Mouse (Mus musculus): ENCODE results near the gene Ces3a. TPM values are rescaled to one million over a fixed set of nuclear protein-coding genes. Genes with fewer than 3 reads are reported as not detected.
"Not testable (repeated sequence)": the region's sequence is repeated elsewhere in the genome, so short reads cannot be mapped to it uniquely, and the experiment has no call there.

The Ces3a gene
- polyA plus RNA-seq, 1 experiment from 2014 or later, result not detected

- no peaks in the 10 kb centered on the region for H3K27me3 ChIP-seq (ENCODE audit: insufficient read depth, low read length)
- no peak for ATAC-seq (ENCODE audit: low FRiP score, low TSS enrichment)
- 81% methylated on average over 3 of the region's 3 CpGs for WGBS
These were observed 2.5 kb upstream of the Ces3a start for GRCm38 (mm10) chr8:105045824-105046401.

DNA sequence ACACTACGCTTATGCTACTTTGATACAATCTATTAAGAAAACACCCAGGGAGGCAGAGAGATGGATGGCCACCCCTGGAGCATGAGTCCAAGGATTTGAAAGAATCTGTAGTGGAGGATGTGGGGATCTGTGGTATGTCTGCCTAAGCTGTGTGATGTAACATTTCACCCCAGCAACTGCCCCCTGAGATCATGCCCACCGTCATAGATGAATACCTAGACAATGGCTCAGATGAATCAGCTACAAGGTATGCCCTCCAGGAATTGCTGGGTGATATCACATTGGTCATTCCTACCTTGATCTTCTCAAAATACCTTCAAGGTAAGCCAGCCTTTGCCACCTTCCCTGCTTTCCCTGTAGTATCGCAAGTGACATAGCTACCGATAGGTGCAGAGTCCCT lies 7.8 kb downstream of the Ces3a start:
- 93% methylated on average over 4 of the region's 4 CpGs for WGBS
- Histone ChIP-seq H3K9me3 (ENCODE audit: low read length) (no peaks in the 10 kb centered on the region), H3K27ac (ENCODE audit: low read length) (no peak overlapping the region), H3K36me3 (ENCODE audit: insufficient read depth, low read length) (no peaks in the 10 kb centered on the region), H3K27me3 (ENCODE audit: insufficient read depth, low read length) (no peaks in the 10 kb centered on the region), H3K4me2 (replicated peaks; ENCODE audit: low read depth, low read length) (no peak overlapping the region), H3K4me1 (ENCODE audit: insufficient read depth, low read length) (no peaks in the 10 kb centered on the region), H3K9ac (replicated peaks; ENCODE audit: low read length) (no peak overlapping the region), H3K4me3 (ENCODE audit: low read length) (no peak overlapping the region)
- ATAC-seq (ENCODE audit: low FRiP score, low TSS enrichment), result no peak

More at GRCm38 (mm10) chr8:105045824-105046401, 2.5 kb upstream of the Ces3a start:
- Histone ChIP-seq H3K27ac (ENCODE audit: low read length) (no peak overlapping the region), H3K4me1 (ENCODE audit: insufficient read depth, low read length) (no peaks in the 10 kb centered on the region), H3K9ac (replicated peaks; ENCODE audit: low read length) (no peak overlapping the region), H3K9me3 (ENCODE audit: low read length) (no peaks in the 10 kb centered on the region), H3K36me3 (ENCODE audit: insufficient read depth, low read length) (no peaks in the 10 kb centered on the region), H3K4me3 (ENCODE audit: low read length) (no peak overlapping the region), H3K4me2 (replicated peaks; ENCODE audit: low read depth, low read length) (no peak overlapping the region)

DNA sequence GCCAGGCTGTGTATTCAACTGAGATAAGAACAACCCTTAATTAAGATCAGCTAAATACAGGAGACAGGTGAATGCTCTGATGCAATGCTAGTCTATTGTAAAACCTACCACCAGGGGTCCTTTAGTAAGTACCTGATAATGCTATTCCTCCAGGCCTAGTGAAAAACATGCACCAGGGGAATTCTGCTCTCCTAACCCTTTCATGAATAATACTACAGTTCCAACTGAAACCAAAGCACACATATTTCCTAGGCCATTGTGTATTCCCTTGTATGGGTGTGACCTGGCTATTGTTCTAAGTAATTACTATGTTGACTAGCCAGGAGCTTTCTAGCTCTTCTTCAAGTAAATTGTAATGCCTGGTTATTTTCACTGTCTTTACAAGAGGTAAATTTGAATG lies 11.7 kb downstream of the Ces3a start:
- Histone ChIP-seq H3K27me3 (ENCODE audit: insufficient read depth, low read length) (no peaks in the 10 kb centered on the region), H3K4me3 (ENCODE audit: low read length) (no peak overlapping the region), H3K9ac (replicated peaks; ENCODE audit: low read length) (no peak overlapping the region), H3K36me3 (ENCODE audit: insufficient read depth, low read length) (no peaks in the 10 kb centered on the region), H3K27ac (ENCODE audit: low read length) (no peak overlapping the region), H3K9me3 (ENCODE audit: low read length) (peaks cover 3% of the 10 kb centered on the region; the same call in 1 of the 2 replicates), H3K4me2 (replicated peaks; ENCODE audit: low read depth, low read length) (no peak overlapping the region), H3K4me1 (ENCODE audit: insufficient read depth, low read length) (no peaks in the 10 kb centered on the region)
- ATAC-seq (ENCODE audit: low FRiP score, low TSS enrichment), result no peak

GRCm38 (mm10) chr8:105066761-105067160 lies 18.4 kb downstream of the Ces3a start:
- Histone ChIP-seq H3K27me3 (ENCODE audit: insufficient read depth, low read length) (no peaks in the 10 kb centered on the region), H3K36me3 (ENCODE audit: insufficient read depth, low read length) (no peaks in the 10 kb centered on the region), H3K4me2 (replicated peaks; ENCODE audit: low read depth, low read length) (no peak overlapping the region), H3K4me1 (ENCODE audit: insufficient read depth, low read length) (no peaks in the 10 kb centered on the region), H3K9ac (replicated peaks; ENCODE audit: low read length) (no peak overlapping the region), H3K4me3 (ENCODE audit: low read length) (no peak overlapping the region), H3K27ac (ENCODE audit: low read length) (no peak overlapping the region), H3K9me3 (ENCODE audit: low read length) (peaks cover 3% of the 10 kb centered on the region; the same call in 1 of the 2 replicates)
- ATAC-seq (ENCODE audit: low FRiP score, low TSS enrichment), result no peak
- WGBS, result 0% methylated on average over 1 of the region's 1 CpGs

DNA sequence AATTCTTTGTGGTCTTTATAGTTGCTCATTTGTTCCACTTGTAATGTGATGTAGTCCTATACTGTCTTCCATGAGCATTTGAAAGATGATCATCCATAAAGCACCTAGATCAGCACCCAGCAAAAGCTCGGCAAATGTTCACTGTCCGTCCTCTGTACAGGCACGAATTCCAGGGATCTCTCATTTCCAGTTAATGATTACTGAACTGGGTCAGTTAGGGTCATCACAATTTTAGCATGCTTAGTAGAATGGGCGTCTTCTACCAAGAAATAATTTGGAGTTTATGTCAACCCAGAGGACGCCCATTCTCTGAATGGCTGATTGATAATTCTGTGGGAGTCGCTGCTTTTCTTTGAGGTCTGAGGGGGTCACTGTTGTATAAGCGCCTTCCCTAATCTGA lies 19.5 kb downstream of the Ces3a start:
- not testable (repeated sequence) for H3K4me3 ChIP-seq (ENCODE audit: low read length); H3K9ac ChIP-seq (replicated peaks; ENCODE audit: low read length); H3K9me3 ChIP-seq (ENCODE audit: low read length); ATAC-seq (ENCODE audit: low FRiP score, low TSS enrichment); H3K4me2 ChIP-seq (replicated peaks; ENCODE audit: low read depth, low read length); H3K4me1 ChIP-seq (ENCODE audit: insufficient read depth, low read length); H3K27me3 ChIP-seq (ENCODE audit: insufficient read depth, low read length); H3K27ac ChIP-seq (ENCODE audit: low read length); H3K36me3 ChIP-seq (ENCODE audit: insufficient read depth, low read length)
- WGBS, result 56% methylated on average over 7 of the region's 7 CpGs

GRCm38 (mm10) chr8:105068971-105069370 lies 20.6 kb downstream of the Ces3a start:
- no peaks in the 10 kb centered on the region for H3K9me3 ChIP-seq (ENCODE audit: low read length)
- no peaks in the 10 kb centered on the region for H3K27me3 ChIP-seq (ENCODE audit: insufficient read depth, low read length)
- no peak overlapping the region for H3K9ac ChIP-seq (replicated peaks; ENCODE audit: low read length)
- no peak overlapping the region for H3K4me3 ChIP-seq (ENCODE audit: low read length)
- no peak overlapping the region for H3K27ac ChIP-seq (ENCODE audit: low read length)
- ATAC-seq (ENCODE audit: low FRiP score, low TSS enrichment), result no peak
- H3K4me1 ChIP-seq (ENCODE audit: insufficient read depth, low read length), result no peaks in the 10 kb centered on the region
- no peak overlapping the region for H3K4me2 ChIP-seq (replicated peaks; ENCODE audit: low read depth, low read length)
- H3K36me3 ChIP-seq (ENCODE audit: insufficient read depth, low read length), result no peaks in the 10 kb centered on the region

GRCm38 (mm10) chr8:105076601-105077000 lies 28.2 kb downstream of the Ces3a start:
- H3K27me3 ChIP-seq (ENCODE audit: insufficient read depth, low read length), result no peaks in the 10 kb centered on the region
- H3K9ac ChIP-seq (replicated peaks; ENCODE audit: low read length), result no peak overlapping the region
- no peak overlapping the region for H3K4me3 ChIP-seq (ENCODE audit: low read length)
- no peaks in the 10 kb centered on the region for H3K36me3 ChIP-seq (ENCODE audit: insufficient read depth, low read length)
- 95% methylated on average over 4 of the region's 4 CpGs for WGBS
- H3K4me1 ChIP-seq (ENCODE audit: insufficient read depth, low read length), result no peaks in the 10 kb centered on the region
- H3K27ac ChIP-seq (ENCODE audit: low read length), result no peak overlapping the region
- no peaks in the 10 kb centered on the region for H3K9me3 ChIP-seq (ENCODE audit: low read length)
- H3K4me2 ChIP-seq (replicated peaks; ENCODE audit: low read depth, low read length), result no peak overlapping the region
- ATAC-seq (ENCODE audit: low FRiP score, low TSS enrichment), result no peak

GRCm38 (mm10) chr8:105077071-105077470 lies 28.7 kb downstream of the Ces3a start:
- no peak overlapping the region for H3K4me2 ChIP-seq (replicated peaks; ENCODE audit: low read depth, low read length)
- WGBS, result 75% methylated on average over 6 of the region's 6 CpGs
- no peak overlapping the region for H3K4me3 ChIP-seq (ENCODE audit: low read length)
- no peaks in the 10 kb centered on the region for H3K27me3 ChIP-seq (ENCODE audit: insufficient read depth, low read length)
- no peaks in the 10 kb centered on the region for H3K9me3 ChIP-seq (ENCODE audit: low read length)
- H3K9ac ChIP-seq (replicated peaks; ENCODE audit: low read length), result no peak overlapping the region
- no peak for ATAC-seq (ENCODE audit: low FRiP score, low TSS enrichment)
- H3K36me3 ChIP-seq (ENCODE audit: insufficient read depth, low read length), result no peaks in the 10 kb centered on the region
- H3K4me1 ChIP-seq (ENCODE audit: insufficient read depth, low read length), result no peaks in the 10 kb centered on the region
- no peak overlapping the region for H3K27ac ChIP-seq (ENCODE audit: low read length)

DNA sequence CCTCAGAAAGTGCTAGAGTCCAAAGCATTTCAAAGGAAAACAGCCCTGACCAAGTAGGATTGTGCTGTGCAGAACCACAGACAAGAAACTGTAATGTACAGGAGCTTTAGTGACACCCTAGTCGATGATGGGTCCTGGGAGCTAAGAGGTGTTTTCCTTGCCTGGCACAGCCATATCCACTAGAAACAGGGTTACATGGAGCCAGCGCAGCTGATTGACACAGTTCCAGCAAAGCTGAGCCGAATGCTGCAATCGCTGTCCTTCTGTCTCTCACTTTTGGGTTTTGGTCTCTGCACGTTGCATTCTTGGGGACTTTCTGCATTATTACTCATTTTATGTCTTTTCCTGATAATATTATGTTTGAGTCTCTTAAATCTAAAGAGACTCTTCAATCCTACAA lies 30.2 kb downstream of the Ces3a start:
- H3K4me3 ChIP-seq (ENCODE audit: low read length), result no peak overlapping the region
- no peaks in the 10 kb centered on the region for H3K4me1 ChIP-seq (ENCODE audit: insufficient read depth, low read length)
- no peak overlapping the region for H3K27ac ChIP-seq (ENCODE audit: low read length)
- 83% methylated on average over 5 of the region's 5 CpGs for WGBS
- no peak overlapping the region for H3K4me2 ChIP-seq (replicated peaks; ENCODE audit: low read depth, low read length)
- no peaks in the 10 kb centered on the region for H3K36me3 ChIP-seq (ENCODE audit: insufficient read depth, low read length)
- no peak overlapping the region for H3K9ac ChIP-seq (replicated peaks; ENCODE audit: low read length)
- ATAC-seq (ENCODE audit: low FRiP score, low TSS enrichment), result no peak
- no peaks in the 10 kb centered on the region for H3K9me3 ChIP-seq (ENCODE audit: low read length)
- H3K27me3 ChIP-seq (ENCODE audit: insufficient read depth, low read length), result no peaks in the 10 kb centered on the region

GRCm38 (mm10) chr8:105080814-105081336 lies 32.5 kb downstream of the Ces3a start:
- no peaks in the 10 kb centered on the region for H3K27me3 ChIP-seq (ENCODE audit: insufficient read depth, low read length)
- no peak overlapping the region for H3K4me3 ChIP-seq (ENCODE audit: low read length)
- 73% methylated on average over 5 of the region's 5 CpGs for WGBS
- H3K4me2 ChIP-seq (replicated peaks; ENCODE audit: low read depth, low read length), result no peak overlapping the region
- no peak overlapping the region for H3K27ac ChIP-seq (ENCODE audit: low read length)
- ATAC-seq (ENCODE audit: low FRiP score, low TSS enrichment), result no peak
- H3K36me3 ChIP-seq (ENCODE audit: insufficient read depth, low read length), result no peaks in the 10 kb centered on the region
- H3K9me3 ChIP-seq (ENCODE audit: low read length), result no peaks in the 10 kb centered on the region
- no peak overlapping the region for H3K9ac ChIP-seq (replicated peaks; ENCODE audit: low read length)
- H3K4me1 ChIP-seq (ENCODE audit: insufficient read depth, low read length), result no peaks in the 10 kb centered on the region
